Mouse (Mus musculus): Measurements from ENCODE around the gene Unc93a2.
"Not testable (repeated sequence)": the region's sequence is repeated elsewhere in the genome, so short reads cannot be mapped to it uniquely, and the experiment has no call there.

DNA sequence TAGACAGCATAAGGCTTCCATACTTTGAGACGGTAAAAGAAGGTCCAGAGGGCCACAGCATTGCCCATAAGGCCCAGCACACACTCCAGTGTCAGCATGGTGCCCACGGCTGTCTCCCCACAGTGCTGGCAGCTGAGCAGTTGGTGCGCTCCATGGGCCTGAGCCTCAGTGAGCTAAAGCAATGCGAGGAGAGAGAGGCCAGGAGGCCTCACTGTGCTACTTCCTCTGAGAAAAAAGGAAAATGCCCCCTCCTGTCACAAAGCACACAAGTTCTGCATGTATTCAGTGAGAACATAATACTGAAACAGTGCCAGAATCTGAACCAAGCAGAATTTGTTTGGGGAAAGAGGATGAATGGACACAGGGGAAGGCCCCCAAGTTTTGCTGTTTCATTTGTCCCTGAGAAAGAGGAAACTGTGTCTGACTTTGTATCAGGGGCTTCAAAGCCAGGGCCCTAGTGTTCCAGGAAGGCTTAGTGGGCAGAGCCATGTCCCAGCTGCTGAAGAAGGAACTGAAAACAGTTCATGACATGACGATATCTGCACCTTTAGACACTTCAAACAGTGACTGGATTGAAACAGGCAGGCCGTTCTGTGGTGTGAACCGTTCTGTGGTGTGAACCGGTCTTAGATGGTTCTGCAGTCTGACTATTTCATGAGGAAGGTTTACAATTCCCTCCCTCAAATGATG, 69.4 kb downstream of the Unc93a2 start:
- TF ChIP-seq CTCF, POLR2A (IDR thresholded peaks at IDR 0.05; ENCODE audit: extremely low read depth, insufficient read depth, low read length): not testable (repeated sequence)

Measured in cortical plate, adult 2 months (tissue).